Mouse (Mus musculus): Measurements from ENCODE around the gene Uaca.
"Not testable (repeated sequence)": the region's sequence is repeated elsewhere in the genome, so short reads cannot be mapped to it uniquely, and the experiment has no call there.

Gene Uaca

GRCm38 (mm10) chr9:60796076-60796475 lies 1.7 kb downstream of the Uaca start:
- DNase-seq = peak; percentile 15

DNA sequence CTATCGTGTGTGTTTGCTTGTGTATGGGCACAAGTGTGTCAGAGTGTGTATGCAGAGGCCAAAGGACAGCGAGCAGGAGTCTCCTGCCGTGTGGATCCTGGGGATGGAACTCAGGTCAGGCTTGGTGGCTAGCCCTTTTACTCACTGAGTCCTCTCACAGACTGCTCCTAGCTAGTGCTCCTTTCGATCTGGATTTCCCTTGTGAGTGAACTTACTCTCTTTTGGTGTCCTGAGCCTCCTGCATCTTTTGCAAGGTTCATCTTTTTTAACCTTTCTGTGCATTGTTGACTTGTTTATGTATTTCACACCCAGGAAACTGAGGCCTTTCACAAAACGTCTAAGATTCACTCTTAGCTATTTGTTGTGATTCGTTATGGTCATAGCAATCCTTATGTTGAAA lies 2.8 kb downstream of the Uaca start:
- DNase-seq = no peak

DNA sequence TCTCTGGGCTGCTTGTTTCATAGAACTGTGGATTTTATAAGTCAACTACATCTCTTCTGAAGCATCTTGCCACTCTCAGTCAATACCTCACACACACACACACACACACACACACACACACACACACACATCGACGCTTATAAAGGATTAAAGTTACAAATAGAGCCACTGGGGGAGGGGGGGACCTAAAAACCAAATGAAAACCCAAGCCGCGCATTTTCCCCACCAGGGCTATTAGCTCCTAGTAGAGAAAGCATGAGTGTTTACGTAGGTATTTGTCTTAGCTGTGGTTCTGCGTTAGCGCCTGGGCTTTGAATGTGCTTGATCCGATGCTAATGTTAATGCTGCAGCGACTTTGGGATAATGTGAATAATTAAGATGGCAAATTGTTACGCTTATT lies 4.7 kb downstream of the Uaca start:
- DNase-seq = no peak

- no peak for DNase-seq
Measured at GRCm38 (mm10) chr9:60800663-60801382, 6.5 kb downstream of the Uaca start.

GRCm38 (mm10) chr9:60801746-60802145 lies 7.4 kb downstream of the Uaca start:
- peak; percentile 23 for DNase-seq

DNA sequence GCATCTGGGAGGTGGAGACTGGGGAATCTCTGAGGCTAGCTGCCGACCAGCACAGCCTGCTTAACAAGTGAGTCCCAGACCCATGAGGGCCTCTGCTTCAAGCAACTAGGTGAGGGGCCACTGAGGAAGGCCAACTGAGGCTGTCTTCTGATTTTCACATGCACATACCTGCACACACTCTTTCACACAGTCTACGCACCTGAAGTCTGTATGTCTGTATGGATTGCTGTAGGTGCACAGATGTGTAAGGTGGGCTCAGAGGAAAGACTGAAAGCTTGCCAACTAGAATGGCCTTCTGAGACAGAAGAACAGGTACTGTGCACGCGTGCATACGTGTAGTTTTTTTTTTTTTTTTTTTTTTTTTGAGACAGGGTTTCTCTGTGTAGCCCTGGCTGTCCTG lies 8.0 kb downstream of the Uaca start:
- no peak for DNase-seq

GRCm38 (mm10) chr9:60806021-60806420 lies 11.7 kb downstream of the Uaca start:
- DNase-seq = no peak

GRCm38 (mm10) chr9:60807996-60808395 lies 13.7 kb downstream of the Uaca start:
- no peak for DNase-seq

DNA sequence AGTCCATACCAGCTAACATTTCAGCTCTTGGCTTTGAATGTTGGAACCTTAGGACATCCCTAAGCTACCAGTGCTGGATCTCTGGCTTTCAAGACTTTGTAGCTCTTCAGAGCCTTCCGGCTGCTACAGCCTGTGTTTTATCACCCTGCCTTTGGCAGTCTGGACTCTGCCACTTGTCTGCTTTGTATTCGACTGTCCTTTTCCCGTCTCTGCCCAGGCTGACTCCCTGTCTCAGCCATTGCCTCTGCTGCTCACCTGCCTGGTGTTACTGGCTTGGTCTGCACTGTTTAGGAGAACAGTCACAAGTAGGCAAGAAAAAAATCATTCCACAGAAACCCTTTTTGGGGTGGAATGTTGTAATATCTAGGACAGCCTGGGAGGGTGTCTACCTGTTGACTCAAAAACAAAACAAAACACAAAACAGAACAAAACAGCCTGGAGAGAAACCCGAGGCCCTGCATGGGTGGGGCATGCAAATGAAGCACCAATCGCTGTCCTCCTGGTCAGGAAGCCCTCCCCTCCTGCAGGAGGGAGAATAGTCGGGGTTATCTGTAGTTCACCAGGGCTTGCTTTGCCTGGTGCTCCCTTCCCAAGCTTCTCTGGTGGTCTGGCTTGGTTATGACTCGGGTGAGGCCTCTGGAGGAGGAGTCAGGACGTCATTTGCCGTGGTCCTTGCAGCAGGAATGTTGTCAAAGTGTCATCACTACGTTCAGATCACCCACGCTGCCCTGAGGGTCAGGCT lies 19.0 kb downstream of the Uaca start:
- DNase-seq = peak; percentile 55

- no peak for DNase-seq
Measured at GRCm38 (mm10) chr9:60815502-60815901, 21.2 kb downstream of the Uaca start.

- no peak for DNase-seq
Measured at GRCm38 (mm10) chr9:60817585-60817984, 23.2 kb downstream of the Uaca start.

- not testable (repeated sequence) for DNase-seq
Measured at GRCm38 (mm10) chr9:60818582-60818981, 24.2 kb downstream of the Uaca start.

- DNase-seq = peak; percentile 64
Measured at GRCm38 (mm10) chr9:60819340-60819739, 25.0 kb downstream of the Uaca start.

DNA sequence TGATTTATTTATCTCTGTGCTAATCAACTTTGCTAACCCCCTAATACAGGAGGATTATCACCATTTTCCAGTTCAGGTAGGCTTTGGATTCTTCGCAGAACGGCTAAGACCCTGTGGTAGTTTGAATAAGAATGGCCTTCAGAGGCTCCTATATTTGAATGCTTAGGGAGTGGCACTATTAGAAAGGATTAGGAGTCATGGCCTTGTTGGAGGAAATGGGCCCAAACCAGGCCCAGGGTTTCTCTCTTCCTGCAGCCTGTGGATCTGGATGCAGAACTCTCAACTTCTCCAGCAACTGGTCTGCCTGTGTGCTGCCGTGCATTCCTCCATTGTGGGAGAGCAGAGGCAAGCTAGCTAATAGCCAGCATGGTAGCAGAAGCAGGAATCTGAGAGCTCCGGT lies 27.2 kb downstream of the Uaca start:
- no peak for DNase-seq

GRCm38 (mm10) chr9:60822681-60823080 lies 28.3 kb downstream of the Uaca start:
- DNase-seq = no peak

- DNase-seq = no peak
Measured at GRCm38 (mm10) chr9:60825506-60825905, 31.2 kb downstream of the Uaca start.

- DNase-seq = no peak
Measured at GRCm38 (mm10) chr9:60826759-60827158, 32.4 kb downstream of the Uaca start.

DNA sequence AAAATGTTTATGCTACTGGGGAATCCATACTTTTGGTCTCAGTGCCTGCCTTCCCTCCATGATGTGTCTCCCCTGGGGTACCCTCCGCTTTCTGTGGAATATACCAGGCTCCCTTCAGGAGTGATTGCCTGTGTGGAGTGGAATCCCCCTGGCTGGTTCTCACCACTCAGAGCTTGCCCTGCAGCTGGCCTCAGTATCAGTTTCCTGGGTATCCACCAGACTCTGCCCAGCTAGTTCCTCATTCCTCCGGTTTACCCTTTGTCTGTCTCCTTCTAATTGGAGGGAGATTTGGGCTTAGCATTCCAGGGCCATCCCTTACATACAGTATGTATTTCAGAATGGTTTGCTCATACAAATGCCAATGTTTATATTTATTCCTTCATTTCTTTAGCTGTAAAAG lies 33.9 kb downstream of the Uaca start:
- DNase-seq = no peak

DNA sequence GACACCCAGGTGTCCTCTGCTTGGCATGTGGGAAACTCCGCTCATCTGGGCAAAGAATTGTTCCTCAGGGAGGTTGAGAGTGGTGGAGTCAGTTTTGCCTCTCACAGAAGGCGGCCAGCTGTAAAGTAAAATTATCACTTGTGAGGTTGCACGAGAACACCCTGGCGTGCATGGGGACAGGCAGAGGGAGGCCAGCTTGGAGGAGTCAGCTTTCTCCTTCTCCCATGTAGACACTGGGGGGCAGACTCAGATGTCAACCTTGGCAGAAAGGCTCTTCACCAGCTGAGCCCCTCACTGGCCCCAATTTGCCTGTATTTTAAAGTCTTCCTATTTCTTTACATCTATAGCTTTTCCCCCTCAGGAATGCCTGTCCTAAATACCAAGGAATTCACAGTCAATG lies 35.3 kb downstream of the Uaca start:
- peak; percentile 15 for DNase-seq

GRCm38 (mm10) chr9:60830079-60830478 lies 35.7 kb downstream of the Uaca start:
- DNase-seq = peak; percentile 40

DNA sequence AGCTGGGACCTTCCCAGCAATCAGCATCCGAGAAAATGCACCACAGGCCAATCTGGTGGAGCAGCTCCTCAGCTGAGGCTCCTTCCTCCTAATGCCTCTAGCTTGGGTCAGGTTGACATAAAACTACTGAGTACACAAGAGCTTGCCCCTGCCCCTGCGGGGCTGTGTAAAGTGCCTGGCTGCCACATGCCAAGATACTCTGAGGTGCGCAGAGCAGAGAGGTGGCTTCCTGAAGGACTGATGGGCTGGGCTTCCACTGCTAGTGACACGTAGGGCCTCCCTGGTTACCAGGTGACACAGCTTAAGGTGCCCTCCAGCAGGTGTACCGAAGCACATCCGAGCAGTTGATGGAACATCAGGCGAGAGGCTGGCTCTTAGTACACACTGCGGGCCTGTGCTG lies 37.9 kb downstream of the Uaca start:
- DNase-seq = no peak

GRCm38 (mm10) chr9:60836151-60836550 lies 41.8 kb downstream of the Uaca start:
- DNase-seq = no peak

DNA sequence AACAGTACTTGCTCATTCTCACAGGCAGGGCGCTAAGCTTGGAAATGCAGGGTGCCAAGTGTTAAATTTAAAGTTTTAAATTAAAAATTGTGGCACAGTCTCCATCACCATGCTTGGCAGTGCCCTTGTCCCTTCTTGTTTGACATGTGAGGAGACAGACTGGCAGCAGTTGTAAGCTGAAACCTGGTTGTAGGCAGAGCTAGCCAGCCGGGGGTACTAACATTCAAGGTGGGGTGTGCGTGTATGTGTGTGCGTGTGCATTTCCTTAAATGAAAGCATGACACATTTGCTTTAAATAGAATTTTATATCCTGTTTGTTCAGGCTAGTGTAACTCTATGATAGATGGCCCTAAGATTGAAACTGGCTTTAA lies 42.7 kb downstream of the Uaca start:
- no peak for DNase-seq

- peak; percentile 65 for DNase-seq
Measured at GRCm38 (mm10) chr9:60837449-60838141, 43.3 kb downstream of the Uaca start.
